Mouse (Mus musculus) lung, postnatal 25 days (tissue): ENCODE results near the gene Nkx1-2.

Experiments used
- DNase-seq: peaks from one replicate; pipeline ENCODE4 v3.0.0; 2022; ENCODE audit warnings: low spot score

The Nkx1-2 gene

GRCm38 (mm10) chr7:132604720-132605119 is 5.3 kb upstream of the Nkx1-2 start:
- no peak for DNase-seq

GRCm38 (mm10) chr7:132600926-132601325 is 1.5 kb upstream of the Nkx1-2 start:
- DNase-seq: no peak

GRCm38 (mm10) chr7:132600026-132600425 is 589 bp upstream of the Nkx1-2 start:
- no peak for DNase-seq

- no peak for DNase-seq
These were observed 2.0 kb downstream of the Nkx1-2 start for GRCm38 (mm10) chr7:132597251-132598041.

- no peak for DNase-seq
These were observed 2.7 kb downstream of the Nkx1-2 start for GRCm38 (mm10) chr7:132596557-132597250.

- no peak for DNase-seq
These were observed 3.6 kb downstream of the Nkx1-2 start for GRCm38 (mm10) chr7:132595787-132596186.

- DNase-seq: no peak
These were observed 5.1 kb downstream of the Nkx1-2 start for GRCm38 (mm10) chr7:132594325-132594724.

GRCm38 (mm10) chr7:132593762-132594161 is 5.7 kb downstream of the Nkx1-2 start:
- DNase-seq: no peak

GRCm38 (mm10) chr7:132589610-132590009 is 9.8 kb downstream of the Nkx1-2 start:
- DNase-seq: no peak

- no peak for DNase-seq
These were observed 12.3 kb downstream of the Nkx1-2 start for GRCm38 (mm10) chr7:132587167-132587566.

GRCm38 (mm10) chr7:132585695-132586491 is 13.5 kb downstream of the Nkx1-2 start:
- DNase-seq: no peak

- DNase-seq: no peak
These were observed 18.0 kb downstream of the Nkx1-2 start for GRCm38 (mm10) chr7:132581441-132581840.

GRCm38 (mm10) chr7:132580511-132580910 is 18.9 kb downstream of the Nkx1-2 start:
- no peak for DNase-seq

GRCm38 (mm10) chr7:132576891-132577290 is 22.5 kb downstream of the Nkx1-2 start:
- no peak for DNase-seq

- peak; percentile 96 for DNase-seq
These were observed 23.3 kb downstream of the Nkx1-2 start, which contains the start of gene Oat for GRCm38 (mm10) chr7:132576116-132576650. Gene Oat, minus strand, starts transcription at chr7:132576398.

GRCm38 (mm10) chr7:132575623-132576022 is 23.8 kb downstream of the Nkx1-2 start:
- peak; percentile 88 for DNase-seq

GRCm38 (mm10) chr7:132574646-132575045 is 24.8 kb downstream of the Nkx1-2 start:
- DNase-seq: peak; percentile 83

GRCm38 (mm10) chr7:132573205-132573604 is 26.2 kb downstream of the Nkx1-2 start:
- no peak for DNase-seq

- no peak for DNase-seq
These were observed 26.7 kb downstream of the Nkx1-2 start for GRCm38 (mm10) chr7:132572738-132573137.

- DNase-seq: peak; percentile 21
These were observed 28.0 kb downstream of the Nkx1-2 start for GRCm38 (mm10) chr7:132571481-132571880.

GRCm38 (mm10) chr7:132570071-132570470 is 29.4 kb downstream of the Nkx1-2 start:
- DNase-seq: no peak

- peak; percentile 60 for DNase-seq
These were observed 30.6 kb downstream of the Nkx1-2 start for GRCm38 (mm10) chr7:132568817-132569216.
